In the genomic region with DNA sequence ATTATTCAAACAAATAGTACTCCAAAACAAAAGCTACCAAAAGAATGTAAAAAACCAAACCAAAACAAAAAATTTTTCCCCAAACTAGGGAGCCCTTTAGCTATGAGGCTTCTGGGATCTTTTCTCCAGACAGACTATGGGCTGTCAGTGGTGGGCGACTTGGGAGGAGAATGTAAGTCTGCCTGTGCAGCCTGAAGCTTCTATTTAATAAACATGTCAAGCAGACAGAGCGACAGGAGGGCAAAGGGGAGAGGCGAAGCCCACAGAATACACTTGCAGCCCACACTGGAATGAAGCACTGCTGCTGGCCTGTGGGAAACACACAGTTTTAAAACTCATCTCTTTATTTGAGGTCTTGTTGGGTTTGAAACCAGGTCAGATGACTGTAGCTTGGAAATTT, we compare ENCODE assay signal across 27 mouse cellular contexts. TPM values are rescaled to one million over a fixed set of nuclear protein-coding genes. Genes with fewer than 3 reads are reported as not detected.
DNase-seq lines count a peak whose midpoint lies in the region; ATAC-seq lines count a peak whose summit lies in the region.
"Had no signal": no experiment of that assay in that cellular context is flagged by ENCODE, and none has a peak within 500 bp of the region (broad histone marks: within the 10 kb centered on the region; RNA-seq: fewer than 3 reads in every experiment).

No protein-coding gene starts in this region.

- no peak overlapping the region for H3K4me3 ChIP-seq in hindbrain, embryonic 11.5 days (ENCODE audit: low read depth, low read length)
- H3K4me3 ChIP-seq in hindbrain, embryonic 14.5 days (replicated peaks; ENCODE audit: low read length), result no peak overlapping the region
- H3K4me3 ChIP-seq: forebrain, embryonic 10.5 days; forebrain, embryonic 13.5 days; gastrocnemius, adult 2 months; intestine, embryonic 15.5 days had no signal

- H3K4me1 ChIP-seq in hindbrain, embryonic 11.5 days (replicated peaks; ENCODE audit: control insufficient read depth, insufficient read depth, low read length), result no peaks in the 10 kb centered on the region
- H3K4me1 ChIP-seq in hindbrain, embryonic 14.5 days (replicated peaks; ENCODE audit: control insufficient read depth, insufficient read depth, low read length), result no peaks in the 10 kb centered on the region

- H3K9me3 ChIP-seq in hindbrain, embryonic 11.5 days (ENCODE audit: control insufficient read depth, low read length), result no peaks in the 10 kb centered on the region
- H3K9me3 ChIP-seq in hindbrain, embryonic 14.5 days (ENCODE audit: control insufficient read depth, low read length), result no peaks in the 10 kb centered on the region
- H3K9me3 ChIP-seq: forebrain, embryonic 10.5 days; forebrain, embryonic 13.5 days; intestine, embryonic 15.5 days had no signal

- no peaks in the 10 kb centered on the region for H3K36me3 ChIP-seq in hindbrain, embryonic 11.5 days (ENCODE audit: control insufficient read depth, insufficient read depth, low read length)
- peaks cover 9% of the 10 kb centered on the region; the same call in 1 of the 2 replicates for H3K36me3 ChIP-seq in hindbrain, embryonic 14.5 days (replicated peaks; ENCODE audit: control insufficient read depth, insufficient read depth)
- H3K36me3 ChIP-seq: forebrain, embryonic 10.5 days; intestine, embryonic 15.5 days had no signal

- DNase-seq in hindbrain, embryonic 11.5 days (ENCODE audit: low spot score), result peak; percentile 7
- DNase-seq in hindbrain, embryonic 14.5 days (ENCODE audit: low spot score), result no peak
- DNase-seq in embryo, embryonic 10 days (ENCODE audit: low spot score), result peak; percentile 53
- peak; percentile 44 for DNase-seq in embryo, embryonic 10.5 days (ENCODE audit: low spot score)
- peak; percentile 7 for DNase-seq in yolk sac, embryonic 10.5 days (ENCODE audit: low spot score)
- no peak for DNase-seq in gastrocnemius, postnatal 4 days (ENCODE audit: low spot score in 2 of 2)
- DNase-seq: adrenal gland, adult 8-10 months; adrenal gland, postnatal 25 days; cerebellum, adult 11-12 months; cerebellum, adult 8-10 months; cerebellum, postnatal 10 days; cerebellum, postnatal 36 days; gastrocnemius, adult 2 months; gastrocnemius, postnatal 14 days; kidney, adult 11 months had no signal

- ATAC-seq in hindbrain, embryonic 11.5 days (ENCODE audit: low FRiP score), result no peak
- ATAC-seq in hindbrain, embryonic 14.5 days (ENCODE audit: low FRiP score), result no peak
- ATAC-seq: activated CD4-positive, CD25-positive, alpha-beta regulatory T cell, adult 4 months; forebrain, embryonic 13.5 days; forebrain, embryonic 16.5 days; hindbrain, embryonic 16.5 days; intestine, embryonic 15.5 days had no signal

- no peak overlapping the region for H3K4me2 ChIP-seq in hindbrain, embryonic 11.5 days (replicated peaks; ENCODE audit: low read depth, low read length)
- no peak overlapping the region for H3K4me2 ChIP-seq in hindbrain, embryonic 14.5 days (replicated peaks)
- H3K4me2 ChIP-seq: forebrain, embryonic 13.5 days; heart, embryonic 11.5 days; intestine, embryonic 15.5 days had no signal

- no peak overlapping the region for H3K27ac ChIP-seq in hindbrain, embryonic 11.5 days (ENCODE audit: low read depth, low read length)
- H3K27ac ChIP-seq in hindbrain, embryonic 14.5 days, result no peak overlapping the region
- H3K27ac ChIP-seq: forebrain, embryonic 10.5 days; forebrain, embryonic 13.5 days; gastrocnemius, adult 2 months; intestine, embryonic 15.5 days had no signal

- H3K27me3 ChIP-seq in hindbrain, embryonic 11.5 days (ENCODE audit: control insufficient read depth, insufficient read depth, low read length), result no peaks in the 10 kb centered on the region
- no peaks in the 10 kb centered on the region for H3K27me3 ChIP-seq in hindbrain, embryonic 14.5 days (ENCODE audit: control insufficient read depth, insufficient read depth, low read length)
- H3K27me3 ChIP-seq: forebrain, embryonic 13.5 days; intestine, embryonic 15.5 days had no signal

- WGBS in hindbrain, embryonic 11.5 days, result 22% methylated on average over 3 of the region's 3 CpGs
- 33% methylated on average over 3 of the region's 3 CpGs for WGBS in hindbrain, embryonic 14.5 days

- no peak overlapping the region for H3K9ac ChIP-seq in hindbrain, embryonic 11.5 days (ENCODE audit: low read depth, low read length)
- no peak overlapping the region for H3K9ac ChIP-seq in hindbrain, embryonic 14.5 days
- H3K9ac ChIP-seq: forebrain, embryonic 13.5 days; intestine, embryonic 15.5 days had no signal

RNA-seq across cellular contexts. Expression of a gene that starts 42.9 kb away (rescaled TPM):
- 15.3 and 23.5 TPM in 2 replicates for polyA plus RNA-seq in hindbrain, embryonic 11.5 days (2014; fragmentation: Nextera tagmentation; extraction: Ambion mirVana)
- 1.9 and 3.0 TPM in 2 replicates for polyA plus RNA-seq in hindbrain, embryonic 14.5 days (2014; fragmentation: Nextera tagmentation; extraction: Ambion mirVana)
- not detected for total RNA-seq in gastrocnemius, postnatal 4 days (2021)
- total RNA-seq: adrenal gland, adult 8-10 months; adrenal gland, postnatal 25 days; gastrocnemius, adult 2 months; gastrocnemius, postnatal 14 days; heart, adult 8-10 months; hematopoietic stem cell, adult 5-6 weeks had no signal
- polyA plus RNA-seq: activated CD4-positive, CD25-positive, alpha-beta regulatory T cell, adult 4 months; cortical plate, adult 2 months; forebrain, embryonic 13.5 days; gonadal fat pad, adult 2 months; heart, postnatal 0 days had no signal

Comparison
In these comparisons a context has a peak if more than half of its experiments do, and no peak if none do; other contexts are left out.
1. DNase-seq: peak in hindbrain, embryonic 11.5 days (single experiment), embryo, embryonic 10 days (single experiment), embryo, embryonic 10.5 days (single experiment) and yolk sac, embryonic 10.5 days (single experiment); none in hindbrain, embryonic 14.5 days (single experiment) and gastrocnemius, postnatal 4 days (0 of 2).